Mouse (Mus musculus) hindbrain, embryonic 16.5 days (tissue): ENCODE results near the gene Traf3ip1. TPM values are rescaled to one million over a fixed set of nuclear protein-coding genes. Genes with fewer than 3 reads are reported as not detected.

ENCODE experiments used
- ATAC-seq: fragments of 200-750 bp; cut with Nextera tagmentation; 2 replicates; pipeline ENCODE4 v1.8.0; 2017; ENCODE audit warnings: moderate TSS enrichment, moderate library complexity
- H3K27ac ChIP-seq: fragments of 300-500 bp; sonication (generic); 2 replicates; pipeline ENCODE4 v1.5.1; 2014; ENCODE audit warnings: low read depth, mild to moderate bottlenecking, control low read depth, low read length, moderate library complexity
- H3K27me3 ChIP-seq: fragments of 300-500 bp; sonication (generic); replicated peaks from 2 replicates; pipeline ENCODE4 v1.6.1; 2014; ENCODE audit warnings: low read length; ENCODE audit not compliant: control insufficient read depth, insufficient read depth
- H3K36me3 ChIP-seq: fragments of 300-500 bp; sonication (generic); 2 replicates; pipeline ENCODE4 v1.6.1; 2014; ENCODE audit warnings: mild to moderate bottlenecking, low read length, moderate library complexity, mixed read lengths; ENCODE audit not compliant: control insufficient read depth, insufficient read depth
- H3K4me1 ChIP-seq: fragments of 300-500 bp; sonication (generic); 2 replicates; pipeline ENCODE4 v1.6.1; 2014; ENCODE audit warnings: low read depth, low read length; ENCODE audit not compliant: control insufficient read depth, insufficient read depth
- H3K4me2 ChIP-seq: fragments of 300-500 bp; sonication (generic); 2 replicates; pipeline ENCODE4 v1.6.1; 2014; ENCODE audit warnings: mild to moderate bottlenecking, low read length, control low read depth, moderate library complexity
- H3K4me3 ChIP-seq: fragments of 300-500 bp; sonication (generic); 2 replicates; pipeline ENCODE4 v1.5.1; 2014; ENCODE audit warnings: mild to moderate bottlenecking, low read length, control low read depth, moderate library complexity
- H3K9ac ChIP-seq: fragments of 300-500 bp; sonication (generic); 2 replicates; pipeline ENCODE4 v1.6.1; 2014; ENCODE audit warnings: low read depth, mild to moderate bottlenecking, control low read depth, low read length, moderate library complexity
- H3K9me3 ChIP-seq: fragments of 300-500 bp; sonication (generic); 2 replicates; pipeline ENCODE4 v1.6.1; 2014; ENCODE audit warnings: mild to moderate bottlenecking, low read length, moderate library complexity; ENCODE audit not compliant: control insufficient read depth
- WGBS: fragments of 180-500 bp; shearing (Covaris S2); extraction: QIAGEN DNeasy Blood & Tissue Kit; methylation state at CpG from one replicate; pipeline ENCODE4 v1.1.7; 2014; 5-methylcytosine and 5-hydroxymethylcytosine counted together
- polyA plus RNA-seq: library from polyadenylated mRNA; unstranded; fragments of >200 nt; fragmentation: Nextera tagmentation; extraction: Ambion mirVana; gene quantifications from 2 replicates; pipeline ENCODE4 v1.2.1, GENCODE M21; 2015

Gene Traf3ip1
- 10.4 TPM in 2 replicates for polyA plus RNA-seq

DNA sequence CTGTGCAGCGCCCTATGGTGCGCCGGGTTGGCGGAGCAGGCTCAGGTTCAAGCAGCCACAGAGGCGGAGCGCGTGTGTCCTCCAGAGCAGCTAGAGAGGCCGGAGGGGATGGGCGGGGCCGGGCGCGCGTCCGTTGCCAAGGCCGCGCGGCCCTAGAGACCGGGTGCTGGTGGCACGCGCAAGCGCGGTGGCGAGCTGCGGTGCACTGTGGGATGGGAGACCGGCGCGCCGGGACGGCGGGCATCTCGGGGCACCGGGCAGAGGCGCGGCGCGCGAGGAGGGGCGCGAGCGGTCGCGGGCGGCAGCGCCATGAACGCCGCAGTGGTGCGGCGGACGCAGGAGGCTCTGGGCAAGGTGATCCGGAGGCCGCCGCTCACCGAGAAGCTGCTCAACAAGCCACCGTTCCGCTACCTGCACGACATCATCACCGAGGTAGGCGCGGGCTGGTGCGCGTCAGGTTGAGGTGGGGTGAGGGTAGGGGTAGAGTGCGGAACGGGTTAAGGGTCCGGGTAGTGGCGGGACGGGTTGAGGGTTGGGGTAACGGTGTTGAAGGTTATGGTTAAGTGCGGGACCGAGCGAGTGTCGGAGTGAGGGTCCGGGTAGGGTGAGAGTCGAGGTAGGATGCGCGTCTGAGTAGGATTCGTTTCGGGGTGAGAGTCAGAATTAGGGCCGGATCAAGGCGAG is at the start of gene Traf3ip1:
Gene Traf3ip1 (plus strand): TSS at position 191 of the 684 bp plus-strand sequence.
- Histone ChIP-seq H3K4me2 (peak within 1 kb of the TSS; percentile 93), H3K27ac (peak within 1 kb of the TSS; percentile 31; the same call in 1 of the 2 replicates), H3K4me3 (peak within 1 kb of the TSS; percentile 84), H3K4me1 (peaks cover 15% of the 10 kb centered on the region), H3K9me3 (no peaks in the 10 kb centered on the region), H3K36me3 (no peaks in the 10 kb centered on the region), H3K9ac (peak within 1 kb of the TSS; percentile 88), H3K27me3 (no peaks in the 10 kb centered on the region)
- WGBS, result under 1% methylated on average over 50 of the region's 79 CpGs
- ATAC-seq, result peak; percentile 99

- Histone ChIP-seq H3K9ac (no peak overlapping the region), H3K27me3 (no peaks in the 10 kb centered on the region), H3K9me3 (no peaks in the 10 kb centered on the region), H3K4me2 (no peak overlapping the region), H3K36me3 (peaks cover 27% of the 10 kb centered on the region), H3K27ac (no peak overlapping the region), H3K4me1 (no peaks in the 10 kb centered on the region), H3K4me3 (no peak overlapping the region)
- 93% methylated on average over 17 of the region's 17 CpGs for WGBS
- no peak for ATAC-seq
Measured at GRCm38 (mm10) chr1:91444841-91445830, 49.3 kb upstream of the Traf3ip1 start.

- H3K9ac ChIP-seq, result no peak overlapping the region
- peaks cover 25% of the 10 kb centered on the region for H3K36me3 ChIP-seq
- no peaks in the 10 kb centered on the region for H3K9me3 ChIP-seq
- no peaks in the 10 kb centered on the region for H3K4me1 ChIP-seq
- H3K27me3 ChIP-seq, result no peaks in the 10 kb centered on the region
- H3K4me2 ChIP-seq, result no peak overlapping the region
- ATAC-seq, result no peak
- H3K4me3 ChIP-seq, result no peak overlapping the region
- 77% methylated on average over 8 of the region's 8 CpGs for WGBS
- H3K27ac ChIP-seq, result no peak overlapping the region
Measured at GRCm38 (mm10) chr1:91446060-91446459, 48.4 kb upstream of the Traf3ip1 start.

- no peaks in the 10 kb centered on the region for H3K27me3 ChIP-seq
- H3K4me1 ChIP-seq, result no peaks in the 10 kb centered on the region
- H3K9me3 ChIP-seq, result no peaks in the 10 kb centered on the region
- H3K4me3 ChIP-seq, result no peak overlapping the region
- ATAC-seq, result no peak
- no peak overlapping the region for H3K4me2 ChIP-seq
- H3K9ac ChIP-seq, result no peak overlapping the region
- H3K36me3 ChIP-seq, result peaks cover 25% of the 10 kb centered on the region
- 85% methylated on average over 4 of the region's 4 CpGs for WGBS
- no peak overlapping the region for H3K27ac ChIP-seq
Measured at GRCm38 (mm10) chr1:91446511-91446910, 47.9 kb upstream of the Traf3ip1 start.

- H3K9ac ChIP-seq, result no peak overlapping the region
- no peaks in the 10 kb centered on the region for H3K4me1 ChIP-seq
- no peak overlapping the region for H3K4me3 ChIP-seq
- no peak for ATAC-seq
- H3K27ac ChIP-seq, result no peak overlapping the region
- peaks cover 19% of the 10 kb centered on the region for H3K36me3 ChIP-seq
- no peak overlapping the region for H3K4me2 ChIP-seq
- H3K27me3 ChIP-seq, result no peaks in the 10 kb centered on the region
- no peaks in the 10 kb centered on the region for H3K9me3 ChIP-seq
- WGBS, result 98% methylated on average over 10 of the region's 10 CpGs
Measured at GRCm38 (mm10) chr1:91448688-91449087, 45.8 kb upstream of the Traf3ip1 start.

DNA sequence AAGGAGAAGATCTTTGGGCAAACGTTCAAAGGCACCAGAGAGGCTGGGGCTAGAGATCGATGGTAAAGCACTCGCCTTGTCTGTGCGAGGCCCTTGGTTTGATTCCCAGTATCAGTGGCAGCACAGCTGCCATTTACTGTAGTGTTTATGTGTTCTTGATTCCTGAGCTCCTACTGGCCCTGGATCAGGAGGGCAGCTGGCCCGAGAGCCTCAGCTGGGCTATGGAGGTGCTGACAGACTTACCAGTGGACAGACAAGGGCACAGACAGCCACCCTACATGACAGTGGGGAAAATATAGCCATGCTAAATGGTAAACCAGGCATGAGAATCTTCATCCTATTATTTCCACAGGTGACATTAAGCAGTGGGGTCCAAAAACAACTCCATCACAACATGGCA is 43.6 kb upstream of the Traf3ip1 start:
- H3K4me2 ChIP-seq, result no peak overlapping the region
- no peak for ATAC-seq
- 93% methylated on average over 5 of the region's 5 CpGs for WGBS
- H3K27me3 ChIP-seq, result no peaks in the 10 kb centered on the region
- peaks cover 7% of the 10 kb centered on the region for H3K4me1 ChIP-seq
- H3K9me3 ChIP-seq, result no peaks in the 10 kb centered on the region
- H3K4me3 ChIP-seq, result no peak overlapping the region
- H3K27ac ChIP-seq, result no peak overlapping the region
- H3K36me3 ChIP-seq, result peaks cover 15% of the 10 kb centered on the region
- H3K9ac ChIP-seq, result no peak overlapping the region

DNA sequence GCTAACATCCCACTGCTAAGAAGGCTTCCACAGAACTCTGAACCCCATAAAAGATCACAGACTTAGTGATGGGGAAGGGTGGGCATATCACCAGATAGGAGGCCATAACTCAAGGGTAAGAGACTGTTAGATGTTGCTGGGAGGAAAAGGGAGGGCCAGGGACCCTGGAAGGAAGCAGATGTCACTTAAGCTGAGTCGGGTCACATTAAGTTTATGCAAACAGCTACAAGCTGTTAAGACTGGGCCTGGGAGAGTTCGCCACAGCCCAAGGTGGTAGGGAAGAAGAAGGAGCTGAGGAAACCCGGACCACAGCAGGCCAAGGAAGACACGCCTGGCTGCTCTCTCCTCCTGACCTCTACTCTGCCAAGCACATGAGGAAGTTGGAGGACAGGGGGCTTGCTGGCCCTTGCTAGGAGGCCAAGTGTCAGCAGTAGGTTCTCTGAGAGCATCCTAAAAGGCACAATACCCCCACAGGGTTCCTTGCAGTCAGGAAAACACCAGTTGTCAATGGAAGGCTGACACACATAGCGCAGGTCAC is 42.8 kb upstream of the Traf3ip1 start:
- Histone ChIP-seq H3K36me3 (peaks cover 15% of the 10 kb centered on the region), H3K9me3 (no peaks in the 10 kb centered on the region), H3K27me3 (no peaks in the 10 kb centered on the region), H3K9ac (no peak overlapping the region), H3K4me1 (peaks cover 14% of the 10 kb centered on the region), H3K4me2 (no peak overlapping the region), H3K27ac (no peak overlapping the region), H3K4me3 (no peak overlapping the region)
- WGBS, result 78% methylated on average over 5 of the region's 5 CpGs
- ATAC-seq, result no peak

GRCm38 (mm10) chr1:91453932-91454331 is 40.5 kb upstream of the Traf3ip1 start:
- Histone ChIP-seq H3K27ac (no peak overlapping the region), H3K4me3 (no peak overlapping the region), H3K4me1 (peaks cover 33% of the 10 kb centered on the region), H3K36me3 (no peaks in the 10 kb centered on the region; the same call in none of the 2 replicates), H3K9ac (no peak overlapping the region), H3K4me2 (no peak overlapping the region), H3K27me3 (no peaks in the 10 kb centered on the region), H3K9me3 (no peaks in the 10 kb centered on the region)
- no peak for ATAC-seq
- 82% methylated on average over 9 of the region's 9 CpGs for WGBS

DNA sequence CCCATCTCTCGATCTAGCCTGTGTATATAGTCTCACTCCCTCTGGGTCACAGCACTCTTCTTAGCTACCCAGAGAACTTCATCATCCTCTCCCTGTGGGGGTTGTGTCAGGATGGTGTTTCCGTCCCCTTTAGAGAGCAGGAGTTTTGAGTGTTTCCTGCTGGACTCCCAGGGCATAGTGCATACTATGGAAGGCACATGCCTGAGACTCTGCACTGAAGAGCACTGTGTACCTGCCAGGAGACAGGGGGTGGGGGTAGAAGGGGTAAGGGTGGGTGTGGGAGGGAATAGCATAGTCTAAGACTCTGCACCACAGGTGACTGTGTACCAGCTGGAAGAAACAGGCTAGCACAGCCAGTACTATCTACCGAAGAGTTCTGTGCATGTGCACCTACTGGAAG is 40.1 kb upstream of the Traf3ip1 start:
- H3K9me3 ChIP-seq, result no peaks in the 10 kb centered on the region
- no peak overlapping the region for H3K27ac ChIP-seq
- no peak overlapping the region for H3K4me2 ChIP-seq
- H3K4me1 ChIP-seq, result peaks cover 33% of the 10 kb centered on the region
- no peak overlapping the region for H3K4me3 ChIP-seq
- no peaks in the 10 kb centered on the region; the same call in 1 of the 2 replicates for H3K36me3 ChIP-seq
- ATAC-seq, result no peak
- H3K27me3 ChIP-seq, result no peaks in the 10 kb centered on the region
- whole genome bisulfite sequencing, result 86% methylated on average over 3 of the region's 3 CpGs
- no peak overlapping the region for H3K9ac ChIP-seq
